Mouse (Mus musculus) T-cell, adult 2 months (primary cell): ENCODE data around the gene Phf21a.

Source experiments
- DNase-seq: peaks from one replicate; pipeline ENCODE4 v3.0.0; 2022; ENCODE audit warnings: low spot score

Phf21a gene

GRCm38 (mm10) chr2:92362571-92363228 lies 269.8 kb downstream of the Phf21a start:
- DNase-seq = no peak

DNA sequence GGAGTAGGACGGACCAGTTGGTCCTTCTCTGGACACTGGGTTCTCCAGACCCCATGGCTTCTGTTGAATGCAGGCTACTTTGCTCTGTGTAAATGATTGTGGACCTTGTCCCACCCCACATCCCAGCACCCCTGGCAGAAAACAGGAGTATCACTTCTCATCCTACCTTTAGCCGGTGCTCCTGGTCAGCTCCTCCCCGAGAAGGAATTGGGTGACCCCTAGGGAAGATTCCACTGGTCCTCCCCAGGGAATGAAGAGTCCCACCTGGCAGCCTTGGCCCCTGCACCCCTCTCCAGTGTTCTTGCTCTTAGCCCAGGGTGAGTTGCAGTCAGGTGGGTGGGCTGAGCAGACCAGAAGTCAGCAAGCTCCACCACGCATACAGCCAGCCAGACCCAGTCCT lies 271.2 kb downstream of the Phf21a start:
- no peak for DNase-seq

DNA sequence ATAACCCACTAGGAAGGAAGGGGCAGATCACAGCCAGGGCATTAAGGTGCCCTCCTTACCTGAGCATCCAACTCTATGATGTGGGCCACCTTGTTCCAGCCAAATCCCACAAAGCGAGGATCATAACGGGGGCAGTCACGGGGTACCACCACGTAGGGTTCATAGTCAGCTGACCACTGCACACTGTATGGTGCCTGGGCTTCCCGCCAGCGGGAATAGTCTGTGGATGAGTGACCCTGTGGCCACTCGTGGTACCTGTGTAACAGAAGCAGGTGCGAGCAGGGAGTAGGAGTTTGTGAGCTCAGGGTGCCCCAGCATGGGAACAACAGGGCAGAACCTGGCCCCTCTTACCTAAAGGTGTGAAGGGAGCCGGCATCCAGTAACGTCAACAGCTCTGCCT lies 272.7 kb downstream of the Phf21a start:
- DNase-seq = no peak

DNA sequence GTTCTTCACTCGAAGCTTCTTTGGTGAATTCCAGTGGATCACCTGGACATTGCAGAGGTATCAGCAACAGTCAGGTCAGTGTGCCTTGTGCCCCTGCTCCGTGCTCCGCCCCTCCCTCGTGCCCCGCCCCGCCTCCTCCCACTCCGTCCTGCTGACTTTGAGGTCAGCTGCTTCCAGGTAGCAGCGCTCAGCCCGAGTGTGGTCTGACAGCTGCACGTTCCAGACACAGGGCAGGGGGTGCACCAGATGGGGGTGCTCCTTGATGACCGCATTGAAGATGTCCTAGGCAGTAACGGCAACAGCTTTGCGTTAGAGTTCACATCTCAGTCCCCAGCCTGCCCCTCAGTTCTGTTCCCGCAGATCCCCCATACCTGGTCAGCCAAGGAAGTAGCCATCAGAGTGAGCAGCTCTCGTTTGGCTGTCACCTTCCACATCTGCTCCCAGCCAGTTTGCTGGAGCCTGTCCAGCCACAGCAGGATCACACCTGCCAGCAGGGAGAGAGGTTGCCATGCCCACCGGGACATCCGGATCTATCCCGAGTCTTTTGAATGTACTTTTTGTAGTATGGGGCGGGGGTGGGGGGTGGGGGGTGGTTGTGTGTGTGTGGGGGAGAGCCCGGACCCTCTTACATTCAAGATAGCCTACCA lies 274.6 kb downstream of the Phf21a start:
- no peak for DNase-seq

GRCm38 (mm10) chr2:92370375-92370774 lies 277.5 kb downstream of the Phf21a start:
- no peak for DNase-seq

GRCm38 (mm10) chr2:92370821-92371805 lies 278.2 kb downstream of the Phf21a start:
- DNase-seq = no peak

GRCm38 (mm10) chr2:92371971-92372690 lies 279.2 kb downstream of the Phf21a start:
- DNase-seq = no peak

DNA sequence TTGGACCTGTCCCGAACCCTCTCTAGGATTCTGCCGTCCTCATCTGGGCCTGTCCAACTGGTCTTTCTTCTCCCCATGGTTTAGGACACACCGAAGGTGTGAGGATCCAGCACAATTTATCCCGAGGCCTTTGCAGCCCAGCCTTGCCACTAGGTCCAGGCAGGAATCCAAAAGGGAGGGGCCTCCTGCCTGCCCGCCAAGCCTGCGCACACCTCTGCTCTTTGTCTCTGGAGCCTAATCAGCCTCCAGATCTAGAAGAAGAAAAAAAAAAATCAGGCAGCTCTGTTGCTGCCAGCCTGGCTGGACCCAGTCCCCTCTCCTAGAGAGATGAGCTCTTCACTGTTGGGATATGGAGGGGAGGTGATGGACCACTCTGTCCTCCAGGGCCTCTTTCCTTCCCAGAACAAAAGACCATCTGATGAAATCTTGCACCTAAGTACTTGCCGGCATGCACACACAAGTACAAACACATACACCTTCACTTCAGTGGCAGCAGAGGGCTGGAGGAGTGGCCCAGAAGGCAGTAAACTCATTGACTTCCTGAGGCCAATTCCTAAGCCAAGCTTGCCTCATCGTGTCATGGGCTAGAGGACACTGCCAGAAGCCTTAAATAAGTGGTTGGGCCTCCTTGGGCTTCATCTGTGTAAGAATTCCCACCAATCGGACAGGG lies 280.0 kb downstream of the Phf21a start:
- no peak for DNase-seq

- no peak for DNase-seq
Observed at GRCm38 (mm10) chr2:92373437-92373813, 280.5 kb downstream of the Phf21a start.

DNA sequence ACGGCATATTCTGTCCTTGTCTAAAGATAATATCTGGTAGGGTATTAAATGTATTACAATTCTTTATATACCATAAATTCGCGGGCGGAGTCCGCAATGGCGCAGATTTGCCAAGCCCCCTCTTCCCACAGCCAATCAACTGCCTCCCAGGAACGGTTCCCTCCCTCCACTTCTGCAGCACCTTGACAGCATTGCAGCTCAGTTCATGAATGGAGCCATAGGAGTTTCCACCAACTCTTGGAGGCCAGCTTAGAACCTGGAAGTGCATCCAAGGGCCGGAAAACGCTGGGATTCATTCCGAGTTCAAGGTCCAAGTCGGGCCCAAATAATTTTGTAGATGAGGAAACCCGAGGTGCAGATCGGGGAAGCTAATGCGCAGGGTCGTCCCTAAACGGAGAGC lies 281.6 kb downstream of the Phf21a start, which contains the start of the genes Pex16 and Large2:
Gene Pex16 (plus strand): TSS at position 163 of the 400 bp plus-strand sequence.
Gene Large2 (minus strand): TSS at position 356 of the 400 bp plus-strand sequence.
- peak; percentile 48 for DNase-seq

GRCm38 (mm10) chr2:92375099-92375623 lies 282.2 kb downstream of the Phf21a start:
- DNase-seq = peak; percentile 98

- DNase-seq = no peak
Observed at GRCm38 (mm10) chr2:92375788-92376187, 282.9 kb downstream of the Phf21a start.

DNA sequence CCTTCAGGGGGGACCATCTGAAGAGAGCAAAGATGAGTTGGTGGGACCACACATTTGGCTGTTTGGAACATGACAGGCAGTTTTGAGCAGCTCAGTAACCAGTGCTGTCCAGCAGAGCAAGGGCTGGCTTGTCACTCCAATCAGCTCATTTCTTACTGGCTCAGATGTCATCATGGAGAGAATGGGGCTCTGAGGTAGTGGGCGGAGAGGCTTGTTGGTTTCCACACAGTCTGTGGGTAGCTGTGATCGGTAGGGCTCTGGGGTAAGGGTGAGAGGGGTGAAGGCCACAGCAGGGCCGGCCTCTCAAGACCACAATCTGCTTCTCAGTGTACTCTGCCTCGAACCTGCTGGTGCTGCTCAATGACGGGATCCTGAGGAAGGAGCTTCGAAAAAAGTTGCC lies 283.4 kb downstream of the Phf21a start:
- DNase-seq = no peak

DNA sequence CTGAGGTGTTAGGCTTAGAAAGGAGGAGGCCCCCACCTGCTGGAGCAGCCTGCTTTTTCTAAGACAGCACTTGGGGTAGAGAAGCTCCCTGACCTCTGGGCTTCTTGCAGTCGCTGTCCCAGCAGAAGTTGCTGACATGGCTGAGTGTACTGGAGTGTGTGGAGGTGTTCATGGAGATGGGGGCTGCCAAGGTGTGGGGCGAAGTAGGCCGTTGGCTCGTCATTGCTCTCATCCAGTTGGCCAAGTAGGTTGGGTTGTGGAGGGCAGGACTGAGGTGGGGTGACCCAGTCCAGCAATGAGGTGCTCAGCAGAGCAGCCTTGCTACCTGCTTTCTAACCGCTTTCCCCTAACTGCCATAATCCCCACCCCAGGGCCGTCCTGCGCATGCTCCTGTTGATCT lies 284.4 kb downstream of the Phf21a start:
- DNase-seq = no peak

DNA sequence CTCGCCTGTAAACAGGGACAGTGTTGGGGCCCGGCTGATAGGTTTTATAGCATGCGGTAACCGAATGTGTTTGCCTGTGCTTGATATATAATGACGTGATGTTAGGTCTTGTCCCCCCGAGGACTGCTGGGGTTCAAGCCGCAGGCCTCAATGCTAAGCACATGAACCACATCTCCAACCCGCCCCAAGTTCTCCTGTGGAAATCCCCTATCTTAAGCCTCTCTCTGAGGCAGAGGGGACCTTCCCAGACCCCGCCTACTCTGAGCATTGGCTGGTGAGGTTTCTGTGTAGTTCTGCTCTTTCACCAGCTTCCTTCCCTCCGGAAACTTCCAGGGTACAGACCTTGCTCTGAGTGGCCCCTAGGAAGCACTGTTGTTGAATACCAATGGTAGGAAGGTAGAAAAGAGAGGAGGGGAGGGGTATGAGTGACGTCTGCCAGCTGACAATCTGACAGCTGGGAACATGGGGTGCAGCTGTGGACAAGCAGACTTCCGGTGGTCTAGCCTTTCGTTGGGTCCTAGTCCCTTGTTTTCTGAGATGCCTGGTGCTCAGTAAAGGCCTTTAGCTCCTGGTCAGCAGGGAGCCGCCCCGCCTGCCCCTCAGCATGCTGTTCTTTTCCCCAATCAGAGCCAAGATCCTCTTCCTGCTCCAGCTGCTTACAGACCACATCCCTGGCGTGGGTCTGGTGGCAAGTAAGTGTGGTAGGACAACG lies 287.0 kb downstream of the Phf21a start:
- DNase-seq = no peak

GRCm38 (mm10) chr2:92380495-92381050 lies 287.7 kb downstream of the Phf21a start:
- no peak for DNase-seq

- DNase-seq = no peak
Observed at GRCm38 (mm10) chr2:92381161-92381560, 288.2 kb downstream of the Phf21a start.

GRCm38 (mm10) chr2:92381901-92382588 lies 289.1 kb downstream of the Phf21a start, which contains the start of gene 1700029I15Rik:
TSS of gene 1700029I15Rik (plus strand) at chr2:92382538.
- no peak for DNase-seq

GRCm38 (mm10) chr2:92382759-92383158 lies 289.8 kb downstream of the Phf21a start:
- DNase-seq = no peak
